Mouse (Mus musculus) hematopoietic stem cell, adult 5-6 weeks (primary cell): ENCODE data around the gene Tnfaip8l1. TPM values are rescaled to one million over a fixed set of nuclear protein-coding genes. Genes with fewer than 3 reads are reported as not detected.

Experiments used
- ATAC-seq, 2 experiments: fragments of 125-278 bp in 1 of 2; replicated peaks in 1 of 2; 2 replicates each; pipeline ENCODE4 v1.8.0; 2016 to 2017; ENCODE audit warnings: inconsistent platforms in 2 of 2, mild to moderate bottlenecking in 2 of 2, moderate number of reproducible peaks in 2 of 2, low read depth in 1 of 2, moderate TSS enrichment in 1 of 2; ENCODE audit not compliant: low FRiP score in 2 of 2, poor library complexity in 2 of 2, severe bottlenecking in 2 of 2, insufficient read depth in 1 of 2, low TSS enrichment in 1 of 2
- total RNA-seq: library from RNA; stranded (forward); fragments of 172-1452, 232-1000 nt; gene quantifications from 2 replicates; pipeline ENCODE4 v1.2.3, GENCODE M21; 2017

The Tnfaip8l1 gene
- 2.6 and 2.9 TPM in 2 replicates for total RNA-seq

- peak; percentile 98 for ATAC-seq
These were observed at the start of gene Tnfaip8l1 for GRCm38 (mm10) chr17:56162231-56162774. Gene Tnfaip8l1 (plus strand): TSS chr17:56162477.

DNA sequence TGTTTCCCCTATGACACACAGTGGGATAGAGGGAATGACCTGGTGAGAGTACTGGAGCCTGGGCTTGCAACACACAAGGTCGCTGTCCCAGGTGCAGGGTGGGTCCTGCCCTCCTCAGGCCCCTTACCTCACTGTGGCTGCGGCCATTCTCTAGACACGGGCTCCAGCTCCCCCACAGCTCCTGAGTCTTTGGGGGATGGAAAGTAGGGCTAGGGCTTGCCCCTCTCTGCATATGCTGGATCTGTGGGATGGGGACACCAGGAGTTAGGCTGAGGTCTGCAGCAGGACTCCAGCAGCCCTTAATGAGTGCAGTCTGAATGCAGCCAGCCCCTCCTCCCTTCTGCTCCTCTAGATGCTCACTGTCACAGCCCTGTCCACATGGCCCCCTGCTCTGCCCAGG is 49.5 kb upstream of the Tnfaip8l1 start:
- no peak for ATAC-seq

DNA sequence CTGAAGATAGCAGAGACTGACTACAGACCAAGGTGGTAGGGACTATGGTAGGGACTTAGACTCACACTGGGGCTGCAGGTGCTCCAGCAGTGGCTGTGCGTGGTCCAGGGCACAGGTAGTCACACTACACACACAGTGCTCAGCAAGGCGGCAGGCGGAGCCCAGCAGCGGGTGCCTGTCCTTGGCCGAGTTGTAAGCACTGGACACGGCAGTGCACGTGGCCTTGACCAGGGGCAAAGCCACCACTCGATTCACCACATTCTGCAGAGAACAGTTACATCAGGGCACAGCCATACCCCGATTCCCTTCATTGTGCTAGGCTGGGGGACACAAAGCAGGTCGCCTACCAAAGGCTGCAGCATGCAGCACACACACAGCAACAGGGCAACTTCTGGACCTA is 46.1 kb upstream of the Tnfaip8l1 start:
- ATAC-seq, result no peak

DNA sequence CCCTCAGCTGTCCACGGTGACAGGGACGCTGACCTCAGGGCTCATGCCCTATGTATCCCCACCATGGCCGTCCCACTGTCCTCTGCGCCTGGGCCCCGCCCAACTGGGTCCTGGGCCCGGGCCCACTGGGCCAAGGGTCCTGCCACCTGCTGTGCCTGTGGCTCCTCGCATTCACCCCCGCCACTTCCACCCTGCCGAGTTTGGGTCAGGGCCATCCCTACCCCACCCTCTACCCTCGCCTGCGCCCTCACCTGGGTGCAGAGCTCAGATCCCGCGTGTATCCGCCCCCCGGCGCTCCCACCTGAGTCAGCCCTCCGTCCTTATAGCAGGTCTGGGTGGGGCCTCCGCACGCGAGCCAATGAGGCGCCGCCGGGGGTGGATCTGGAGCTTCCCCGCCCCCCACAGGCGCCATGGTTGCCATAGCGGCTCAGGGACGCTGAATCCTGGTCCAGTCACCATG is 45.0 kb upstream of the Tnfaip8l1 start, which contains the start of gene Plin5:
Plin5 (minus strand) TSS at position 346 of the 460 bp plus-strand sequence.
- ATAC-seq, result peak; percentile 32 to 35; a peak in 3 of 4 replicates

DNA sequence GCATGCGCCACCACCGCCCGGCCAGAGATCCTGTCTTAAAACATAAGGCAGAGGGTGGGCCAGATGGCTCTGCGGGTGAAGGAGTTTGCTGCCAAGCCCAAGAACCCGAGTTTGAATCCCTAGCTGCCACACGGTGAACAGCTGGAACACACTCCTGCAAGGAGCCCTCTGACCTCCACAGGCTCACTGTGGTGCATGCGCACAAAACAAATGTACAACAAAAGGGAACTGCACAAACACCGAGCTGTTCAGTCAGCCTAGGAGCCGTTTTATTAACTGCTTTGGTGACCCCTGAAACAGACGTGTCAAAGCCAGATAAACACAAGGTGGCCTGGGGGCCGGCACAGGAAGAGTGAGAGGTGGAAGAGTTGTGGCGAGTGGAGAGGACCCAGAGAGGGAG is 42.8 kb upstream of the Tnfaip8l1 start:
- no peak for ATAC-seq

DNA sequence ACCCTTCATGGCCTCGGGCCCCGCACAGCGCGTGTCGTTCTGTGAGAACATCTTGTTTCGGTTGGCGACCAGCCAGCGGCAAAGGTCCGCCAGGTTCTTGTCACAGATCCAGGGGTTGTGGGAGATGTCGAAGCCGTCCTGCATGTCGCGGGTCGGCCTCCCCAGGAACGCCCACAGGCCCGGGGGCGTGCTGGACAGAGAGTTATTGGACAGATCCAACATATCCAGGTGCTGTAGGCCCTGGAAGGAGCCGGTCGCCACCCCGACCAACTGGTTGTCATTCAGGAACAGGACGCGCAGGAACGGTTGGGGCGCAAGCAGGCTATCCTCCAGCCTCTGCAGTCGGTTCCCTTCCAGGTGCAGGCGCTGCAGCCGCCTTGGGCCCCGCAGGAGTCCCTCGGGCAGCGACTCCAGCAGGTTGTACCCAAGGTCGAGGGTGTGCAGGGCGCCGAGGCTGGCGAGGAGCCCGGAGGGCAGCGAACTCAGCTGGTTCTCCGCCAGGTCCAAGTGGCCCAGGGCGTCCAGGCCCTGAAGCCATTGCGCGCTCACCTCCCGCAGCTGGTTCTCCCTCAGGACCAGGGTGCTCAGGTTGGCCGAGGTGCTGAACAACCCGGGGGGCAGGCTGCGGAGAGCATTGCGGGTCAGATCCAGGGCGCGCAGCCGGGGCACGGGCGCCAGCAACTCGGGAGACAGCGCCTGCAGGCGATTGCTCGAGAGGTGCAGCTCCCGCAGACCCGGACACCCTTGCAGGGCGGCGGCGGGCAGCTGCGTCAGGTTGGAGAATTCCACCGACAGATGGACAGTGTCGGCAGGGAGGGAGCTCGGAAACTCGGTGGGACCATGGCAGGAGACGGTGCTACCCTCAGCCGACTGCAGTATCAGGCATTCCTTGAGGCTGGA is 42.0 kb upstream of the Tnfaip8l1 start:
- no peak for ATAC-seq

- ATAC-seq, result no peak
These were observed 40.5 kb upstream of the Tnfaip8l1 start, which contains the start of gene Lrg1 for GRCm38 (mm10) chr17:56121826-56122225. Gene Lrg1 (minus strand): TSS chr17:56122001.

DNA sequence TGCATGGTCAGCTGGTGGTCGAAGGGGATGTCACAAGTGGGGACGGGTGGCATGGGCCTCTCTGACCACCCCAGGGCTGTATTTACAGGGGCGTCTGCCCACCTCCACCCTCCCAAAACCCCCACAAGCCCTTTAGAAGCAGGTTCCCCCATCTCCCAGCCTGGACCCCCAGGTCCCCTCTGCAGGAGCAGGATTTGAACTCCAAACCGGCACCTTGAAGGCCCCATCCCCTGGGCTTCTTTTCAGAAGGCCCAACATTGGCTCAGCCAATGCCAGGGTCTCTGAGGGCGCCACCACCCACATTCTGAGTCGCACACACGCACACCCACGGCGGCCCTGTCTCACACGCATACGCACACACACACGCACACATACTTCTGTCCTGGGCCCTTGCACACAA is 39.1 kb upstream of the Tnfaip8l1 start:
- ATAC-seq, result no peak

DNA sequence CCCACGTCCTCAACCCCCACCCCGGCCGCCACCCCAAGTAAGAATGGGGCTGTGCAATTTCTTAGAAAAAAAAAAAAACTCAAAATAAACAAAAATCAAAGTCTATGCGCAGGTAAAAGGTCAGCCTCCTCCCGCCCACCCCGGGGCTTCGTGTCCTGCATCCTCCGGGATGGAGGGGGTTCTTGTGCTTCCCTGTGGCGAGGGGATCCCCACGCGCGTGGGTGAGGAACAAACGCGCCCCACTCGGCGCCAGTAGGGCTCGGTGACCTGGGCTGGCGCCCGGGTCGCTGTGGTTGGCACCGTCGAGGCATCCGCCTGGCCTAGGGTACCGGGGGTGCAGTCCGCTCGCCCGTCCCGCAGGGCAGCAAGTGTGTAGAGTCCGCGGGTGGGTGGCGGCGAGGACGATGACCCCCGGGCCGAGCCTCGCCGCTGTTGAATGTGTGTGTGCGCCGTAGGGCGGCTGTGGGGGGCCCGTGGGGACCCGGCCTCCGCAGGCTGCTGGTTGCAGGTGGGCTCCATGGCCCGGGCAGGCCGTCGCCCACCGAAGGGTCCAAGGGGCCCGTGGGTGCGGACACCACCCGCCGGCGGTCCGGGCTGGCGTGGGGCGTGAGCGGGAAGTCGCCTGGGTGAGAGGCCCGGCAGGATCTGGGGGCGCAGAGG is 38.5 kb upstream of the Tnfaip8l1 start:
- ATAC-seq, result no peak

GRCm38 (mm10) chr17:56124377-56125275 is 37.7 kb upstream of the Tnfaip8l1 start:
- no peak; a peak in 1 of 4 replicates for ATAC-seq

DNA sequence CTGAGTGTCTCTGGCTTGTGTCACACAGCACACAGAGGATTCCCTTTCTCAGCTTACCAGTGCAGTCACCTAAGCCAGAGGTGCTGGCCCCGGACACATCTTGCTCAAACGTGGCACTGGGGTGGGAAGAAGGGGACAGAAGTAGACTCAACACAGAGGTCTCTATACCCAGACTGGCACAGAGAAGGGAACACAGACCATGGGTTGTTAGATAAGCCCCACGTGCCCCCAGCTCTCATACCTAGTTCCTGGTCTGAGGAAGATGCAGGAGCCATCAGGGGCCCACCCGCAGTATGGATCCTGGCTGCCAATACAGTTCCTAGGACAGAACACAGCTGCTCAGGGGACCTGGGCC is 37.0 kb upstream of the Tnfaip8l1 start:
- ATAC-seq, result no peak

GRCm38 (mm10) chr17:56126175-56126574 is 36.1 kb upstream of the Tnfaip8l1 start:
- ATAC-seq, result no peak

DNA sequence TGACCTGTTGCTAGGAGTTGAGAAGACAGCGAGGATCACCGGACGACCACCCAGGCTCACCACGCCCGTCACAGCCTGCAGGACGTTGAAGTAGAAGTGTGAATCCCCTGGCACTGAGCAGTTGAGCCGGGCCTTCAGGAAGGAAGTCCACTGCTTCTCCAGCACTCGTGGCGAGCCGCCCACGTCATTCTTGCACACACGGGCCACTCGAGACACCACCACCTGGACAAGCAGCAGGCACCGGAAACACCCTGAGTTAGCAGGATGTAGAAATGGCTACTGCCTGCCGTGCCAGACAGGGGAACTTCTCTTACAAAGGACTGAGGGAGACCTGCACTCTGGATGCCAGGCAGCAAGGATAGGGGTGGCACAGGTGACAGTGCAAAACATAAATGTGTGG is 34.0 kb upstream of the Tnfaip8l1 start:
- peak; percentile 19 to 38; a peak in 2 of 4 replicates for ATAC-seq

- no peak for ATAC-seq
These were observed 31.1 kb upstream of the Tnfaip8l1 start for GRCm38 (mm10) chr17:56131136-56131535.

- no peak for ATAC-seq
These were observed 30.5 kb upstream of the Tnfaip8l1 start for GRCm38 (mm10) chr17:56131814-56132213.

- peak; percentile 15 to 34; a peak in 1 of 4 replicates for ATAC-seq
These were observed 29.6 kb upstream of the Tnfaip8l1 start for GRCm38 (mm10) chr17:56132661-56133060.
